Mouse (Mus musculus) midbrain, embryonic 16.5 days (tissue): ENCODE results near the gene Ldb1. TPM values are rescaled to one million over a fixed set of nuclear protein-coding genes. Genes with fewer than 3 reads are reported as not detected.

ENCODE experiments used
- ATAC-seq: fragments of 200-750 bp; cut with Nextera tagmentation; 2 replicates; pipeline ENCODE4 v1.8.0; 2017; ENCODE audit warnings: moderate TSS enrichment
- H3K27ac ChIP-seq: fragments of 300-500 bp; sonication (generic); 2 replicates; pipeline ENCODE4 v1.5.1; 2014; ENCODE audit warnings: mild to moderate bottlenecking, low read length, mixed read lengths
- H3K27me3 ChIP-seq: fragments of 300-500 bp; sonication (generic); 2 replicates; pipeline ENCODE4 v1.6.1; 2014; ENCODE audit warnings: low read depth, low read length, mixed read lengths; ENCODE audit not compliant: control insufficient read depth, insufficient read depth
- H3K36me3 ChIP-seq: fragments of 300-500 bp; sonication (generic); 2 replicates; pipeline ENCODE4 v1.6.1; 2014; ENCODE audit warnings: mild to moderate bottlenecking, low read length, moderate library complexity, mixed read lengths; ENCODE audit not compliant: control insufficient read depth, insufficient read depth
- H3K4me1 ChIP-seq: fragments of 300-500 bp; sonication (generic); 2 replicates; pipeline ENCODE4 v1.6.1; 2014; ENCODE audit warnings: mild to moderate bottlenecking, low read length, mixed read lengths; ENCODE audit not compliant: control insufficient read depth, insufficient read depth
- H3K4me2 ChIP-seq: fragments of 300-500 bp; sonication (generic); 2 replicates; pipeline ENCODE4 v1.6.1; 2014; ENCODE audit warnings: mild to moderate bottlenecking, low read length, mixed read lengths
- H3K4me3 ChIP-seq: fragments of 300-500 bp; sonication (generic); 2 replicates; pipeline ENCODE4 v1.5.1; 2014; ENCODE audit warnings: low read depth, mild to moderate bottlenecking, low read length, moderate library complexity, mixed read lengths
- H3K9ac ChIP-seq: fragments of 300-500 bp; sonication (generic); 2 replicates; pipeline ENCODE4 v1.6.1; 2014; ENCODE audit warnings: low read depth, low read length, mixed read lengths
- H3K9me3 ChIP-seq: fragments of 300-500 bp; sonication (generic); replicated peaks from 2 replicates; pipeline ENCODE4 v1.6.1; 2014; ENCODE audit warnings: mild to moderate bottlenecking, low read length, mixed read lengths; ENCODE audit not compliant: control insufficient read depth, poor library complexity, severe bottlenecking
- WGBS: fragments of 180-500 bp; shearing (Covaris S2); extraction: QIAGEN DNeasy Blood & Tissue Kit; methylation state at CpG from one replicate; pipeline ENCODE4 v1.1.7; 2014; 5-methylcytosine and 5-hydroxymethylcytosine counted together
- polyA plus RNA-seq: library from polyadenylated mRNA; unstranded; fragments of >200 nt; fragmentation: Nextera tagmentation; extraction: Ambion mirVana; gene quantifications from 2 replicates; pipeline ENCODE4 v1.2.1, GENCODE M21; 2015

Ldb1 gene
- polyA plus RNA-seq, 1 experiment from 2014 or later = 88.1 TPM

DNA sequence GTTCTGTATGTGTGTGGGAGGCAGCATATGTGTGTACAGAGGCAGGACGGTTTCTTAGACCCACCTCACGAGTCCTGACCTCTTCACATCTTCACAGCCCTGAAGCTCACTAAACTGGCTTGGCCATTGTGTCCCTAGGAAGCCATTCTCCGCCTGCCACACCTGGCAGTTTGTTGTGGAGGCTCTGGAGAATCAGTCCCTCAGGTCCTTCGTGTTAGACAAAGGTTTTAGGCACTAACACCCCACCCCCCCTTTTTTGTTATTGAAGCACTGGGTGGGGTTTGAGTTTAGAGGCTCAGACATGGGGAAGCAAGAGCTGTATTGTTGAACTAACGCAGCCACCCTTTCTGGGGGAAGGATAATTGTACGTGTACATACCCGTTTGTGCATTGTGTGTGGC lies 28.3 kb upstream of the Ldb1 start:
- Histone ChIP-seq H3K9me3 (no peaks in the 10 kb centered on the region), H3K4me2 (no peak overlapping the region), H3K4me1 (peaks cover 18% of the 10 kb centered on the region), H3K27me3 (no peaks in the 10 kb centered on the region), H3K36me3 (peaks cover 21% of the 10 kb centered on the region), H3K9ac (no peak overlapping the region), H3K27ac (no peak overlapping the region), H3K4me3 (no peak overlapping the region)
- WGBS = 86% methylated on average over 7 of the region's 7 CpGs
- no peak for ATAC-seq

DNA sequence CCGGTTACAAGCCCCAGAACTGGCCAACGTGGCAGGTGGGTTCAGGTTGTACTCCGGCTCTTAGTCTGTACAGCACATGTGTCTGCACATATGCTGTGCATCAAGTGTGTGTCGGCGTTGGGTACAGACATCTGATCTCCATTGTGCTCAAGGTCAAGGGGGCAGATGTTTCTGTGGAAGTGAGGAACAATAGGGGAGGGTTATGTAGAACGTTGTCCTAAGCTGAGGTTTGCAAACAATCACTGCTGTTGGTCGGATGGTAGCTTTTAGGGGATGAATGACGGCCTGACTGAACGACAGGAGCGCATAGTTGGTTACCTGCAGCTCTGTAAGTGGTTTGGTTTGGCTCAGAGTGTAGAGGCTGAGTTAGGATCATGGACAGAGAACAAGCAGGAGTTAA lies 23.0 kb upstream of the Ldb1 start:
- peaks cover 60% of the 10 kb centered on the region for H3K36me3 ChIP-seq
- no peak overlapping the region for H3K4me2 ChIP-seq
- ATAC-seq = no peak
- no peak overlapping the region for H3K27ac ChIP-seq
- H3K9ac ChIP-seq = no peak overlapping the region
- WGBS = 83% methylated on average over 10 of the region's 10 CpGs
- no peaks in the 10 kb centered on the region for H3K27me3 ChIP-seq
- H3K4me3 ChIP-seq = no peak overlapping the region
- no peaks in the 10 kb centered on the region for H3K4me1 ChIP-seq
- H3K9me3 ChIP-seq = no peaks in the 10 kb centered on the region

DNA sequence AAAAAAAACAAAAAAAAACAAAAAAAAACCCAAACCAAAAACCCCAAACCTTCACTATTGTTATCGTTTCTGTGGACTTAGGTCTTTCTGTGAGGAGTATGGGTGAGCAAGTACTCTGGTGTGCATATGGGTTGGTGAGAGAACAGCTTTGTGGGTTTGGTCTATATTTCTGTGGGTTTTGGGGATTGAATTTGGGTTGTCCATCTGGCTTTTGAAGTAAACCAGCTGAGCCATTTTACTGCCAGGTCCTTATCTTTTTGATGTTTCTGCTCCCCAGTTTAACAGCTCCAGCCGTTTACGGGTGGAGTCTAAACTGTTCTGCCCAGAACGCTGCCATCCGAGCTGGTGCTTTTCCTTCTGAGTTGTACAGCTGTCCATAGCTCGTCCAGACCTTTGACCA lies 15.8 kb upstream of the Ldb1 start:
- H3K9me3 ChIP-seq = no peaks in the 10 kb centered on the region
- H3K27me3 ChIP-seq = no peaks in the 10 kb centered on the region
- peaks cover 12% of the 10 kb centered on the region for H3K4me1 ChIP-seq
- no peak overlapping the region for H3K27ac ChIP-seq
- 90% methylated on average over 6 of the region's 6 CpGs for WGBS
- no peak overlapping the region for H3K9ac ChIP-seq
- H3K4me3 ChIP-seq = no peak overlapping the region
- H3K36me3 ChIP-seq = peaks cover 40% of the 10 kb centered on the region
- H3K4me2 ChIP-seq = no peak overlapping the region
- ATAC-seq = no peak

DNA sequence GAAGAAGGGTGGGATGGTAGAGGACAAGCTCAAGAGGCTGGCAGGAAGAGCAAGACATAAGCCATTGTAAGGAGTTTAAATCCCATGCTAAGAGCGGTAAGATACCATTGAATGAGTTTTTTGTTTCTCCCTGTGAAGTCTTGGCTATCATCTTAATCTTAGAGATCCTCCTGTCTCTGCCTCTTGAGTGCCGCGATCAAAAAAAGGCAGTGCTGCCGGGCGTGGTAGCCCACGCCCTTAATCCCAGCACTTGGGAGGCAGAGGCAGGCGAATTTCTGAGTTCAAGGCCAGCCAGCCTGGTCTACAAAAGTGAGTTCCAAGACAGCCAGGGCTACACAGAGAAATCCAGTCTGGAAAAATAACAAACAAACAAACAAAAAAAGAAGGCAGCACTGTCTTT lies 13.5 kb upstream of the Ldb1 start:
- WGBS = 96% methylated on average over 7 of the region's 7 CpGs
- H3K4me2 ChIP-seq = no peak overlapping the region
- no peaks in the 10 kb centered on the region for H3K27me3 ChIP-seq
- no peak overlapping the region for H3K9ac ChIP-seq
- H3K4me1 ChIP-seq = peaks cover 15% of the 10 kb centered on the region
- peaks cover 20% of the 10 kb centered on the region for H3K36me3 ChIP-seq
- no peak overlapping the region for H3K27ac ChIP-seq
- ATAC-seq = no peak
- no peaks in the 10 kb centered on the region for H3K9me3 ChIP-seq
- H3K4me3 ChIP-seq = no peak overlapping the region

DNA sequence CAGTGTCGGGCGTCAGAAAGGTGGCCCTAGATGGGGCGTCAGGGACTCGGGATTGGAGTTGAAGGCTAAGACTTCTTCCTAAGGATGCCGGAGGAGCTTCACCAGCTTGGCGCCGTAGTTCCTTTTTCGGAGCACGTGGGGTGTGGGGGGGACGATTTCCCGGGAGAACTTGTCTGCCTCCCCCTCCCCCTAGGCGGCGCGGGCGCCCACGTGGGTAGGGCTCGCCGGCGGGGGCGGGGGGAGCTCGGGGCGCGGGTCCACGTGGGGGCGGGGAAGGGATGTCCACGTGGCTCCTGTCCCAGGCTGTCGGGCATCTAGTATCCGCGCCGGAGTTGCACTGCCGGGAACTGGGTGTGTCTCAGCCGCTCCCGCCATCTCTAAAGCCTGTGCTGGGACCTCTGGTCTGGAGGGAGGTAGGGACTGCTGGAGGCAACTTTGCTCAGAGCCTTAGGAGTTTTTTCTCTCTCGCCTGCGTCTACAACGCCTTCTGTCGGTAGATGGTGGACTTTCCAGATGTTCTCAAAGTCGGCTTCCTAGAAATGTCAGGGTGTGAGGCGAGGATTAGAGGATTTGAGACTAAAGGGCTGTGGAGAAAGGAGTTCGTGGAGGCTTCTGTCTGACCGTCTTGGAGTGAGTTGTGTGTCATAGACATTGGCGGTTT lies 12.1 kb upstream of the Ldb1 start:
- peak overlapping the region; percentile 91 for H3K4me3 ChIP-seq
- H3K9ac ChIP-seq = peak overlapping the region; percentile 87
- H3K4me1 ChIP-seq = peaks cover 15% of the 10 kb centered on the region
- peak overlapping the region; percentile 87 for H3K4me2 ChIP-seq
- H3K36me3 ChIP-seq = peaks cover 6% of the 10 kb centered on the region
- ATAC-seq = peak; percentile 57
- H3K27ac ChIP-seq = peak overlapping the region; percentile 87
- H3K27me3 ChIP-seq = no peaks in the 10 kb centered on the region
- WGBS = under 1% methylated on average over 34 of the region's 42 CpGs
- H3K9me3 ChIP-seq = no peaks in the 10 kb centered on the region

GRCm38 (mm10) chr19:46056388-46056946 lies 11.5 kb upstream of the Ldb1 start:
- H3K27me3 ChIP-seq = no peaks in the 10 kb centered on the region
- H3K4me1 ChIP-seq = peaks cover 15% of the 10 kb centered on the region
- peak overlapping the region; percentile 87 for H3K9ac ChIP-seq
- ATAC-seq = peak; percentile 98
- under 1% methylated on average over 52 of the region's 52 CpGs for WGBS
- H3K4me3 ChIP-seq = peak overlapping the region; percentile 91
- no peaks in the 10 kb centered on the region for H3K9me3 ChIP-seq
- peak overlapping the region; percentile 87 for H3K27ac ChIP-seq
- H3K36me3 ChIP-seq = 0 out of 2 replicates have a peak, but pooled peaks cover 2% of the 10 kb centered on the region
- H3K4me2 ChIP-seq = peak overlapping the region; percentile 87

GRCm38 (mm10) chr19:46055752-46056387 lies 10.9 kb upstream of the Ldb1 start:
- H3K27ac ChIP-seq = peak overlapping the region; percentile 87
- ATAC-seq = peak; percentile 88

DNA sequence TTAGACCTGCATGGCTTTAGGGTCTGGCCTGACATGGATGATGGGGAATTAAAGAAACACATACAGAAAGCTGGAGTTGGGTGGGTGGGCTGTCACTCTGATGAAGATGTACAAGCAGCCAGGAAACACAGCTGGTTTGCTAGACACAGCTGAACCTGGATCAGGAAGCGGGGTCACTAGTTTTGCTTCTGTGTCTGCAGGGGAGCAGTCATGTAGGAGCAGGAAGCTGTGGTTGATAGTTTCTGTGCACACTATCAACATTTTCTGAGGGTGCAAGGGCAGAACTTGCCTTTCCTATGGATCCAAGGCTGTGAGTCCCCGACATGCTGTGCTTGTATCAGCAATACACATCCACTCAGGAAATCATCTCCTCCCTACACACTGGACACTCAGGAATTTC lies 5.4 kb upstream of the Ldb1 start:
- Histone ChIP-seq H3K9ac (no peak overlapping the region), H3K4me2 (no peak overlapping the region), H3K27ac (no peak overlapping the region), H3K9me3 (no peaks in the 10 kb centered on the region), H3K4me1 (peaks cover 11% of the 10 kb centered on the region), H3K27me3 (no peaks in the 10 kb centered on the region), H3K36me3 (no peaks in the 10 kb centered on the region), H3K4me3 (no peak overlapping the region)
- ATAC-seq = no peak
- 90% methylated on average over 2 of the region's 2 CpGs for WGBS

More at GRCm38 (mm10) chr19:46055752-46056387, 10.9 kb upstream of the Ldb1 start:
- H3K27me3 ChIP-seq = no peaks in the 10 kb centered on the region
- 1% methylated on average over 11 of the region's 11 CpGs for WGBS
- H3K4me3 ChIP-seq = peak overlapping the region; percentile 91
- H3K36me3 ChIP-seq = no peaks in the 10 kb centered on the region
- H3K9me3 ChIP-seq = no peaks in the 10 kb centered on the region
- H3K4me1 ChIP-seq = peaks cover 15% of the 10 kb centered on the region
- peak overlapping the region; percentile 87 for H3K9ac ChIP-seq
- peak overlapping the region; percentile 51 for H3K4me2 ChIP-seq

DNA sequence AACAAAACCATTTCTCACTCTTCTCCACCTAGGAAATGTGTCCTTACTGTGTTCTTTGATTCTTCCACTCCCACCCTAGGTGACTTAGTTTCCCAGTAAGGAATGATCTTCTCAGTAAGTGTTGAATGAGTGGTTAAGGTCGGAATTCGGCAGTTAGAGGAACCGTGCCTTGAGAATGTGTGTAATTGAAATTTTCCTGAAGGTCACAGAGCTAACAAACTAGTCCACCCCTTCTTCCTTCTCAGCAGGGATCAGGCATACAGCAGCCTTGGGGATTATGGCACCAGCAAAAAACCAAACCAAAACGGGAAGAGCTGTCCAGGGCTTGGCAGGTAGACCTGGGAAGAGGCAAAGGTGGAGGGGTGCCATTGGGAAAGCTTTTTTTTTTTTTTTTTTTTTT lies 4.1 kb upstream of the Ldb1 start:
- H3K27me3 ChIP-seq = no peaks in the 10 kb centered on the region
- ATAC-seq = no peak
- WGBS = 64% methylated on average over 4 of the region's 4 CpGs
- no peaks in the 10 kb centered on the region for H3K9me3 ChIP-seq
- H3K9ac ChIP-seq = no peak overlapping the region
- H3K27ac ChIP-seq = no peak overlapping the region
- no peaks in the 10 kb centered on the region for H3K36me3 ChIP-seq
- no peak overlapping the region for H3K4me2 ChIP-seq
- H3K4me3 ChIP-seq = no peak overlapping the region
- H3K4me1 ChIP-seq = peaks cover 12% of the 10 kb centered on the region
